Mouse (Mus musculus) lung, postnatal 0 days (tissue): ENCODE results near the gene Actn4.
A peak's percentile ranks its signal among the peaks of the same experiment; 100 is the strongest.

Source experiments
- CTCF ChIP-seq: IDR thresholded peaks from 2 replicates; pipeline ENCODE4 v1.5.1; 2016; ENCODE audit warnings: antibody characterized with exemption, mild to moderate bottlenecking
- EP300 ChIP-seq: IDR thresholded peaks from 2 replicates; pipeline ENCODE4 v1.6.1; 2016; ENCODE audit warnings: antibody characterized with exemption, mild to moderate bottlenecking, control low read depth

- TF ChIP-seq CTCF: peak; percentile 67
- TF ChIP-seq EP300: no peak
Observed at GRCm38 (mm10) chr7:28916491-28916890, 45.6 kb downstream of the Actn4 start.
